Mouse (Mus musculus): Measurements from ENCODE around the gene Rbbp4. TPM values are rescaled to one million over a fixed set of nuclear protein-coding genes. Genes with fewer than 3 reads are reported as not detected.

The Rbbp4 gene
- polyA plus RNA-seq, 1 experiment from 2014 or later = 150 TPM

DNA sequence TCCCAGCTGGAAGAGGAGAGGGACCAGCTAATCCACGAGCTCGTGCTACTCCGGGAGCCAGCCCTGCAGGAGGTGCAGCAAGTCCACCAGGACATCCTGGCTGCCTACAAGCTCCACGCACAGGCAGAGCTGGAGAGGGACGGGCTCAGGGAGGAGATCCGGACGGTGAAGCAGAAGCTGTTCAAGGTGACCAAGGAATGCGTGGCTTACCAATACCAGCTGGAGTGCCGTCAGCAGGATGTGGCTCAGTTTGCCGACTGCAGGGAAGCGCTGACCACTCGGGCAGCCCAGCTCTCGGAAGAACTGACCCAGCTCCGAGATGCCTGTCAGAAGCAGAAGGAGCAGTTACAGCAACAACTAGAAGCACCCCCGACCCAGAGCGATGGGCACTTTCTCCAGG lies 41.5 kb downstream of the Rbbp4 start:
- CTCF ChIA-PET = no interaction called here
- no peak for TF ChIP-seq CTCF (IDR thresholded peaks at IDR 0.05)
- no peaks in the 10 kb centered on the region for H3K27me3 ChIP-seq
- POLR2A ChIA-PET = no interaction called here
- DNase-seq (ENCODE audit: low read depth, low spot score) (no peak), ATAC-seq (no peak)
- in situ Hi-C loops (cut with MboI; ENCODE audit: low pct_unique_long_range_greater_than_20kb) = no loop called here

DNA sequence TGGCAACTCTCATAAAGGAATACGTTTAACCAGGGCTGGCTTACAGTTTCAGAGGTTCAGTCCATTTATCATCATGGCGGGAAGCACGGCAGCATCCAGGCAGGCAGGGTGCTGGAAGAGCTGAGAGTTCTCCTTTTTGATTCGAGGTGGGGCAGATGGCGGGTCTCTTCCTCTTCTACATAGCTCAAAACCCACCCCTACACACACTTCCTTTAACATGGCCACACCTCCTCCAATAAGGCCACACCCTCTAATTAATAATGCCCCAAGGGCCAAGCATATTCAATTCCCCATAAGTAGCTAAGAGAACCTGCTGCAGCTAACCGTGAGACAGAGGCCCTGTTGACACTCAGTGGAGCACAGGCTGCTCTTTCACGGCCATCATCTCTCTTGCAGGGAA lies 42.3 kb downstream of the Rbbp4 start:
- ChIA-PET CTCF (no interaction called here), POLR2A (no interaction called here)
- in situ Hi-C loops (cut with MboI; ENCODE audit: low pct_unique_long_range_greater_than_20kb) = no loop called here
- TF ChIP-seq CTCF (IDR thresholded peaks at IDR 0.05) = no peak
- H3K27me3 ChIP-seq = no peaks in the 10 kb centered on the region
- DNase-seq (ENCODE audit: low read depth, low spot score) = no peak
- no peak for ATAC-seq

DNA sequence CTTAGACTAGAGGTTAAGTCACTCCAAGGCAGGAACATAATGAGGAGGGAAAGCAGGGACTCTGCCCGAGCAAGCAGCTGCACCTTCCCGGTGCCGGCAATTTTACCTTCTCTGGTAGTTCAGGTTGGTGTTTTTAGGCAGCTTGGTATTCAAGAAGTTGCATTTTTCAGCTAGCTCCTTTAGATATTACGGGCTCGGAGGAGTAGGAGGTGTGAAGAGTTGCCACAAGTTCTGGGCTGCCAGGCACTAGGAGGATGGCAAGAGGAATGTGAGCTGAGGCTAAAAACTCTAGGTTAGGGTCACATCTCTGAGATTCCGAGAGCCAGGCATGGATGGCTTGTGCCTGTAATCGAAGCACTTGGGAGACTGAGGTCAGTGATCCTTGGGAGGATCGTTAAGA lies 45.5 kb downstream of the Rbbp4 start:
- no peak for TF ChIP-seq CTCF (IDR thresholded peaks at IDR 0.05)
- ChIA-PET CTCF (no interaction called here), POLR2A (no interaction called here)
- no peaks in the 10 kb centered on the region for H3K27me3 ChIP-seq
- in situ Hi-C loops (cut with MboI; ENCODE audit: low pct_unique_long_range_greater_than_20kb) = no loop called here
- DNase-seq (ENCODE audit: low read depth, low spot score) = no peak
- no peak for ATAC-seq

DNA sequence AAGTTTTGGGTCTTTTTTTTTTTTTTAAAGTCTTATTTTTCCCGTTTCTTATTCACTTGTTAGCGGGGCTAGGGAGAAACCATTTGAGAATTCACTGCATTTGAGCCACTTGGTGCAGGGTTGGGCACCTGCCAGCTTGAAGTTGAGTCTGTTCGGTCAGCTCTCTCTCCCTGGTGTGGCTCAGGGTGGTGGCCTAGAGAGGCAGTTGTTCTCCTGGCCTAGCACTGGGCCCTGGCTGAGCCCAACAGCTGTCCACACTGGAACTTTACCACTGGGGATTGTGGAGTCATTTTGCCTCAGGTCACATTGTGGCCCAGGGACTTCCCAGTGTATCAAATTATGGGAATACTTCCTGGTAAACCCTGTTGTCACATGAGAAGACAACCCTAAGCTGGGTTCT lies 47.1 kb downstream of the Rbbp4 start:
- ChIA-PET CTCF (no interaction called here), POLR2A (interaction anchor here (0.6 kb wide), 2 partner anchors 10 to 321 kb away, joined by 3 to 5 read pairs; no protein-coding TSS in a partner anchor)
- ATAC-seq (no peak), DNase-seq (ENCODE audit: low read depth, low spot score) (no peak)
- no peak for TF ChIP-seq CTCF (IDR thresholded peaks at IDR 0.05)
- in situ Hi-C loops (cut with MboI; ENCODE audit: low pct_unique_long_range_greater_than_20kb) = no loop called here
- no peaks in the 10 kb centered on the region for H3K27me3 ChIP-seq

DNA sequence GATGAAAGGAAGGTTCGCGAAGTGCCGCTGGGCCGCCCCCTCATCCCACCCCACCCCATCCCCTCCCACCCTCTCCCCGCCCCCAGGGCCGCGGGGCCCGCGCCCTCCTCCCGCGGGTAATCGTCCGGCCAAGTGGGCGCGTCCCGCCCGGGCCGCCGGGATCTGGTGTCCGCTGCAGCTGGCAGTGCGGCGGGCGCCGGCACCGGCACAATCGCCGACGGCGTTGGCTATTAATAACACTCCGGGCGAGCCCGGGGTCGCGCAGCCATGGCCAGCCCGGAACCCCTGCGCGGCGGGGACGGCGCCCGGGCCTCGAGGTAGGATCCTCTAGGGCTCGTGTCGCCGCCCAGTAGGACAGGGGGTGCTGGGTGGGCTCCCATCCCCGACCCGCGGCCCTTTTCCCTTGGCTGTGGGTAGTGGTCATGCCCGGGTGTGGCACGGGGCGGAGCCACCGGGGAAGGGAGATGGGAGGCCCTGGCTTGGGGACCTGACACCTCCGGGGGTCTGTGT lies 47.6 kb downstream of the Rbbp4 start, which contains the start of gene Sync:
Gene Sync, plus strand, starts transcription at position 146 of the 510 bp plus-strand sequence.
- H3K27me3 ChIP-seq = no peaks in the 10 kb centered on the region
- POLR2A ChIA-PET = interaction anchor here (0.6 kb wide), 2 partner anchors 11 to 321 kb away, joined by 3 to 5 read pairs; no protein-coding TSS in a partner anchor
- TF ChIP-seq CTCF (IDR thresholded peaks at IDR 0.05) = no peak
- CTCF ChIA-PET = no interaction called here
- in situ Hi-C loops (cut with MboI; ENCODE audit: low pct_unique_long_range_greater_than_20kb) = no loop called here
- DNase-seq (ENCODE audit: low read depth, low spot score) (no peak), ATAC-seq (peak; percentile 38)

DNA sequence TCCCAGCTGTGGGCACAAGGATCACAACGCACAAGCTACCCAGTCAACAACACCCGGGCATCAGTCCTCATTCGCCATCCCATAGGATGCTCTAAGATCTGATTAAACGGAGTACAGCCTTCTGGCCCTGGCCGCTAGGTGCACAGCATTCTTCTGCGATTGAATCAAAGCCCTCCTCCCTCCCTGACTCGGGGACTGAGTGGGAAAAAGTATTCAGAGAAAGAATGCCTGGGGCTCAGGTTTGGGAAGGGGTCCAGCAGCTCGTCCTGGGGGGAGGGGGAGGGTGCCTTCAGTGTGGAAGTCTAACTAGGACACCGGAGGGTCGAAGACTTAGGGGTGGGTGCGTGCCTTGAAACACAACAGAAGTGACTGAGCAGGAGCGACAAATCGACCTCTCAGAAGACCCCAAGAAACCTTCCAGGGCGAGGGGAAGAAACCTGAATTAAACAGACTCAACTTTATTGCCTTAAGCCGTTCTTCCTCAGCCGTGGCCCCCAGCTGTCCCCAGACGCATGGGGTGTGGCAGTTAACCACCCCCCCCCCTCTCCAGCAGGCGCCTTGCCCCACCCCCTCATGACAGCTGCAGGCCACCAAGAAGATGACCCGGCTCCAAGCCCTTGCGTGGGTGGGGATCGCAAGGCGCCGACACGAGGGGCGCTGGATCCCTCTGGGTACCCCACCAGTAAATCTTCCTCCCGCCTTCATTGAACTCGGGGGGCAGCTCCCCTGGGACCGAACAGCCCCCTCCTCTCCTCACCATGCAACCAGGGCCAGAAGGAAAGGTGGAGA lies 48.3 kb downstream of the Rbbp4 start:
- no peaks in the 10 kb centered on the region for H3K27me3 ChIP-seq
- no peak for DNase-seq (ENCODE audit: low read depth, low spot score)
- in situ Hi-C loops (cut with MboI; ENCODE audit: low pct_unique_long_range_greater_than_20kb) = no loop called here
- POLR2A ChIA-PET = interaction anchor here (0.6 kb wide), 1 partner anchor 18 kb away, joined by 3 read pairs; no protein-coding TSS in a partner anchor
- CTCF ChIA-PET = interaction anchor here (1.1 kb wide), 1 partner anchor 46 kb away, joined by 3 read pairs; no protein-coding TSS in a partner anchor
- no peak for TF ChIP-seq CTCF (IDR thresholded peaks at IDR 0.05)
- peak; percentile 65 for ATAC-seq

DNA sequence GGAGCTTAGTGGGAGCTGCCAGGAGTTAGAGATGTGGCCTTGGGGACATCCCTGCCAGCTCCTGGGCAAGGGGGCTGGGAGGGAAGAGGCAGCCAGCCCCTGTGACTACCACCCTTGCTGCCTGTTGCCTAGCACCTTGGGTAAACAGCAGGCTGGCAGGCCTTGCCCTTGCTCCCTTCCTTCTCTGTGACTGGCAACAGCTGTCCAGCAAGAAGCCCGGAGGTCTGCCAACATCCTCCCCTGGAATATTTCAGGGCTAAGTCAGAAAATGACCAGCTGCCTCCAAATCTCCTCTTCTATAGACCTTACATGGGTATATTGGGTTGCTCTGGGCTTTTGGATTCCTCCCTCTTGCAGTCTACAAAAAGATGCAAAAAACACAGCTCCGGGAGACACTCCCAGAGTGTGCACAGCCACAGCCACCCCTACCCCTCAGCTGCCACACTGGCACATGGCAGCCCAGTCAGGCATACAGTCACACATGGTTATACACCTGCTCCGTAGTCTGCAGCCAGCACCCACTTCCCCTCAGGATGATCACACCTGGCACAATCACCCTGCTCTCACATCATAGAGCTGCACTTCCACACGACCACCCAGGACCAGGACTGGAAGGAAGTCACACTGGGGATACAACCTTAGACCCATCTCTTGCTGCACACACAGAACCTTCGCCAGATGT lies 49.0 kb downstream of the Rbbp4 start:
- H3K27me3 ChIP-seq = no peaks in the 10 kb centered on the region
- CTCF ChIA-PET = interaction anchor here (1.1 kb wide), 1 partner anchor 47 kb away, joined by 3 read pairs; no protein-coding TSS in a partner anchor
- ATAC-seq = no peak
- in situ Hi-C loops (cut with MboI; ENCODE audit: low pct_unique_long_range_greater_than_20kb) = no loop called here
- no peak for TF ChIP-seq CTCF (IDR thresholded peaks at IDR 0.05)
- POLR2A ChIA-PET = interaction anchor here (0.6 kb wide), 2 partner anchors 18 to 102 kb away, joined by 3 read pairs; no protein-coding TSS in a partner anchor
- no peak for DNase-seq (ENCODE audit: low read depth, low spot score)

DNA sequence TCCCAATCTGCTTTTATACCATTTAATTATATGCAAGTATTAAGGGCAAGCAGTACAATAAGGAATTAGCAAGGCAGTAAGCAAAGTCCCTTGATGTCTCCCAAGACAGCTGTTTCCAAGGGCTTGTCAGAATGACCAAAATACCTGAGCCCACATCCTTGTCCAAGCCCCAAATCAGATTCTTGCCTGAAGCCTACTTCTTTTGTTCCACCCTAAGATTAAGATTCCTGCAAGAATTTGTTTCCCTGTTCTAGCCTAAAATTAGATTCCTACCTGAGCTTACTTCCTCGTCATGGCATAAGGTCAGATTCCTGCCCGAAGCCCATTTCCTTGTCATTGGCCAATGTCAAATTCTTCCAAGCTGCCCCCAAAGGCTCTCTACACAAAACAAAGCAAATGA lies 50.5 kb downstream of the Rbbp4 start:
- no peaks in the 10 kb centered on the region for H3K27me3 ChIP-seq
- ChIA-PET CTCF (no interaction called here), POLR2A (no interaction called here)
- ATAC-seq (no peak), DNase-seq (ENCODE audit: low read depth, low spot score) (no peak)
- in situ Hi-C loops (cut with MboI; ENCODE audit: low pct_unique_long_range_greater_than_20kb) = no loop called here
- TF ChIP-seq CTCF (IDR thresholded peaks at IDR 0.05) = no peak

DNA sequence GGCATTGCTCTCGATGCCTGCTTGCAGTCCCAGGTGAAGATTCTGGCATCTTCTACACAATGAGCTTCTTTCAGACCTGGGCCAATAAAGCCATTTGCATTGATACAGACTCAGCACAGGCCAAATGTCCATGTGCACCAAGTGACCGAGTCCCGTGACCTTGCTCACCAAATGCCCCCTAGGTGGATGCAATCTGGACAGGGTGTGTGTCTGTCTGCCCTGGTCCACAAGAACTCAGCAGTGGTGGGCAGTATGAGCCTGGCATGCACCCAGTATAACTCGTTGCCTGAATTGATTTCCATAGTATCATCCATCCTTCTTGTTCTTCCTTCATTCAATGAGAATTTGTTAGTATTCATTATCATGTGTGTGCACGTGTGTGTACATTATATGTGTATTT lies 51.9 kb downstream of the Rbbp4 start:
- POLR2A ChIA-PET = no interaction called here
- no peak for TF ChIP-seq CTCF (IDR thresholded peaks at IDR 0.05)
- CTCF ChIA-PET = no interaction called here
- no peak for ATAC-seq
- H3K27me3 ChIP-seq = no peaks in the 10 kb centered on the region
- in situ Hi-C loops (cut with MboI; ENCODE audit: low pct_unique_long_range_greater_than_20kb) = no loop called here
- DNase-seq (ENCODE audit: low read depth, low spot score) = no peak

DNA sequence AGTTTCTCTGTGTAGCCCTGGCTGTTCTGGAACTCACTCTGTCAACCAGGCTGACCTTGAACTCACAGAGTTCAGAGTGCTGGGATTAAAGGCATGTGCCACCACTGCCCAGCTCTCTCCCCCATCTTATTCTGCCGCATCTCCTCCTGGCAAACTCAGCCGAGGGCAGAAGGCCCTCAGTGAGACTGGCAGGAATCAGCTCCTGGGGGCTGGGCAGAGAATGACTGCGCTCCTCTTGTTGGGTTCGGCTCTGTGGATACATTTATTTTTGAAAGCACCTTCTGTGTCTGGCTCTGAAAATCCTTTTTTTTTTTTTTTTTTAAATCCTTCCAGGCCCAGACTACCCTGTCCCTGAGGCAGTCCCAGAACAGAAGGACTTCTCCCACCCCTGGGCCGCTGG lies 52.4 kb downstream of the Rbbp4 start:
- H3K27me3 ChIP-seq = no peaks in the 10 kb centered on the region
- POLR2A ChIA-PET = no interaction called here
- ATAC-seq = no peak
- CTCF ChIA-PET = no interaction called here
- no peak for DNase-seq (ENCODE audit: low read depth, low spot score)
- TF ChIP-seq CTCF (IDR thresholded peaks at IDR 0.05) = no peak
- in situ Hi-C loops (cut with MboI; ENCODE audit: low pct_unique_long_range_greater_than_20kb) = no loop called here

DNA sequence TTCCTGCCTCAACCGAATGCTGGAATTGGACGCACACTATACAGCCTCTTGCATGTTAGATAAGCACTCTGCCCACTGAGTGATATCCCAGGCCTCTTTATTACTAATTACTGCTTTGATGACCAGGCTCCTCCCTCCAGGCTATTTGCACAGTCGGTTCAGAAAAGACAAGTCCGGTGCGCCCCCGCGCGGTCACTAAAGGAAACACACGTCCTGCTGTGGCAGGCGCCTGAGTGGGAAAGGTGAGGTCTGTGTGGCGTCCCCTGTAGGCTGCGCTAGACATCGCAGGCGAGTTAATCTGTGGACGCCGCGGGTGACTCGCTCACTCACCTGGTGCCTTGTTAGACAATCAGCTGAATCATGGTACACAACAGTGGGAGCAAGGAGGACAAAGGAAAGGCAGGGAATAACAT lies 58.7 kb downstream of the Rbbp4 start:
- no peaks in the 10 kb centered on the region for H3K27me3 ChIP-seq
- TF ChIP-seq CTCF (IDR thresholded peaks at IDR 0.05) = peak; percentile 99
- no peak for ATAC-seq
- POLR2A ChIA-PET = interaction anchor here (0.6 to 1.0 kb wide), 2 partner anchors 80 to 87 kb away, joined by 3 to 4 read pairs; partner anchors contain the start of genes S100pbp and Yars
- no peak for DNase-seq (ENCODE audit: low read depth, low spot score)
- CTCF ChIA-PET = interaction anchor here (0.6 to 1.9 kb wide), 16 partner anchors 9 to 152 kb away, joined by 3 to 8 read pairs (median 4); partner anchors contain the start of gene C77080
- in situ Hi-C loops (cut with MboI; ENCODE audit: low pct_unique_long_range_greater_than_20kb) = loop anchor here (5.0 to 10.0 kb wide), 2 partner anchors 64 to 142 kb away; partner anchors contain the start of gene Fndc5

All from Patski (cell line).